Mouse (Mus musculus) cerebellum, adult 2 months (tissue): Measurements from ENCODE around the gene Prss35.

Experiments
- CTCF ChIP-seq: fragments of 200-500 bp; IDR thresholded peaks from 2 replicates; pipeline ENCODE4 v1.5.1; 2011; ENCODE audit warnings: low read depth, mild to moderate bottlenecking, control low read depth, low read length, moderate library complexity, borderline replicate concordance; ENCODE audit not compliant: insufficient read depth
- POLR2A ChIP-seq: fragments of 200-500 bp; IDR thresholded peaks from 2 replicates; pipeline ENCODE4 v1.6.1; 2011; ENCODE audit warnings: low read length, control low read depth, borderline replicate concordance; ENCODE audit not compliant: insufficient read depth

DNA sequence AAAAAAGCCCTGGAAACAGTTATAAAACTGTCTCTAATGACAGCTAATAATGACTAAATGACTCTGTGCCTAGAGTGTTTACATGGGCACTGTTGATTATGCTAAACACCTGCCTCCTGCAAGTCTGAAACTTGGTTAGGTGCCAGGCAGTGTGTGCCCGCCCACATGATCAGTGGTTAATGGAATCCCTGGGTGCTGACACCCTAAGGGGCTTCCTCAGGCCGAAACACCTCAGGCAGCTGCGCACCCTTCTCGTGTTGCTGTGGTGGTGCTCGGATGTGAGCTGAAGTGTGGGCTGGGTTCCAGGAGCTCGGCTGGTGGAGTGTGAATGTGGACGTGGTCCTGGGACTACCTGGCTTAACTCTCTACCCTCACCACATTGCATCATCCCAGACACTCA lies 33.9 kb downstream of the Prss35 start:
- TF ChIP-seq CTCF, result no peak
- TF ChIP-seq POLR2A, result no peak
